Mouse (Mus musculus): ENCODE measurements around the gene Mettl7b. TPM values are rescaled to one million over a fixed set of nuclear protein-coding genes. Genes with fewer than 3 reads are reported as not detected.

The Mettl7b gene
- polyA plus RNA-seq, 1 experiment = not detected

- Histone ChIP-seq H3K4me1 (ENCODE audit: control insufficient read depth, insufficient read depth, low read length) (peaks cover 31% of the 10 kb centered on the region), H3K27ac (ENCODE audit: insufficient read depth, low read depth, low read length) (no peak overlapping the region), H3K4me3 (ENCODE audit: insufficient read depth, low read depth, low read length) (no peak overlapping the region)
- no peak for TF ChIP-seq POLR2A (IDR thresholded peaks at IDR 0.05; ENCODE audit: insufficient read depth, low read depth, low read length)
- TF ChIP-seq CTCF (IDR thresholded peaks at IDR 0.05; ENCODE audit: insufficient read depth, low read depth, low read length) = no peak
- WGBS = 92% methylated on average over 2 of the region's 2 CpGs
These were observed 45.2 kb downstream of the Mettl7b start for GRCm38 (mm10) chr10:128915550-128915949.

GRCm38 (mm10) chr10:128913696-128914095 lies 47.1 kb downstream of the Mettl7b start:
- Histone ChIP-seq H3K4me1 (ENCODE audit: control insufficient read depth, insufficient read depth, low read length) (peaks cover 30% of the 10 kb centered on the region), H3K27ac (ENCODE audit: insufficient read depth, low read depth, low read length) (no peak overlapping the region), H3K4me3 (ENCODE audit: insufficient read depth, low read depth, low read length) (no peak overlapping the region)
- TF ChIP-seq CTCF (IDR thresholded peaks at IDR 0.05; ENCODE audit: insufficient read depth, low read depth, low read length) = no peak
- TF ChIP-seq POLR2A (IDR thresholded peaks at IDR 0.05; ENCODE audit: insufficient read depth, low read depth, low read length) = no peak
- WGBS = 80% methylated on average over 12 of the region's 12 CpGs

GRCm38 (mm10) chr10:128913219-128913618 lies 47.6 kb downstream of the Mettl7b start:
- no peak overlapping the region for H3K4me3 ChIP-seq (ENCODE audit: insufficient read depth, low read depth, low read length)
- 6% methylated on average over 5 of the region's 5 CpGs for WGBS
- TF ChIP-seq CTCF (IDR thresholded peaks at IDR 0.05; ENCODE audit: insufficient read depth, low read depth, low read length) (no peak), POLR2A (IDR thresholded peaks at IDR 0.05; ENCODE audit: insufficient read depth, low read depth, low read length) (no peak)
- no peak overlapping the region for H3K27ac ChIP-seq (ENCODE audit: insufficient read depth, low read depth, low read length)
- peaks cover 28% of the 10 kb centered on the region for H3K4me1 ChIP-seq (ENCODE audit: control insufficient read depth, insufficient read depth, low read length)

- H3K27ac ChIP-seq (ENCODE audit: insufficient read depth, low read depth, low read length) = no peak overlapping the region
- peaks cover 24% of the 10 kb centered on the region for H3K4me1 ChIP-seq (ENCODE audit: control insufficient read depth, insufficient read depth, low read length)
- TF ChIP-seq CTCF (IDR thresholded peaks at IDR 0.05; ENCODE audit: insufficient read depth, low read depth, low read length) (no peak), POLR2A (IDR thresholded peaks at IDR 0.05; ENCODE audit: insufficient read depth, low read depth, low read length) (no peak)
- WGBS = 86% methylated on average over 4 of the region's 4 CpGs
- no peak overlapping the region for H3K4me3 ChIP-seq (ENCODE audit: insufficient read depth, low read depth, low read length)
These were observed 48.0 kb downstream of the Mettl7b start for GRCm38 (mm10) chr10:128912791-128913190.

GRCm38 (mm10) chr10:128912268-128912667 lies 48.5 kb downstream of the Mettl7b start:
- WGBS = 69% methylated on average over 4 of the region's 4 CpGs
- Histone ChIP-seq H3K4me1 (ENCODE audit: control insufficient read depth, insufficient read depth, low read length) (peaks cover 24% of the 10 kb centered on the region), H3K4me3 (ENCODE audit: insufficient read depth, low read depth, low read length) (no peak overlapping the region), H3K27ac (ENCODE audit: insufficient read depth, low read depth, low read length) (no peak overlapping the region)
- no peak for TF ChIP-seq CTCF (IDR thresholded peaks at IDR 0.05; ENCODE audit: insufficient read depth, low read depth, low read length)
- TF ChIP-seq POLR2A (IDR thresholded peaks at IDR 0.05; ENCODE audit: insufficient read depth, low read depth, low read length) = no peak

- no peak overlapping the region for H3K27ac ChIP-seq (ENCODE audit: insufficient read depth, low read depth, low read length)
- H3K4me1 ChIP-seq (ENCODE audit: control insufficient read depth, insufficient read depth, low read length) = peaks cover 24% of the 10 kb centered on the region
- no peak overlapping the region for H3K4me3 ChIP-seq (ENCODE audit: insufficient read depth, low read depth, low read length)
- WGBS = 75% methylated on average over 6 of the region's 6 CpGs
- TF ChIP-seq POLR2A (IDR thresholded peaks at IDR 0.05; ENCODE audit: insufficient read depth, low read depth, low read length) (no peak), CTCF (IDR thresholded peaks at IDR 0.05; ENCODE audit: insufficient read depth, low read depth, low read length) (no peak)
These were observed 49.4 kb downstream of the Mettl7b start for GRCm38 (mm10) chr10:128911430-128911829.

GRCm38 (mm10) chr10:128910066-128910841 lies 50.5 kb downstream of the Mettl7b start:
- no peak for TF ChIP-seq POLR2A (IDR thresholded peaks at IDR 0.05; ENCODE audit: insufficient read depth, low read depth, low read length)
- TF ChIP-seq CTCF (IDR thresholded peaks at IDR 0.05; ENCODE audit: insufficient read depth, low read depth, low read length) = no peak
- Histone ChIP-seq H3K4me3 (ENCODE audit: insufficient read depth, low read depth, low read length) (peak overlapping the region; percentile 76), H3K27ac (ENCODE audit: insufficient read depth, low read depth, low read length) (peak overlapping the region; percentile 81), H3K4me1 (ENCODE audit: control insufficient read depth, insufficient read depth, low read length) (peaks cover 24% of the 10 kb centered on the region)
- WGBS = 1% methylated on average over 66 of the region's 66 CpGs

GRCm38 (mm10) chr10:128909567-128910028 lies 51.2 kb downstream of the Mettl7b start:
- TF ChIP-seq CTCF (IDR thresholded peaks at IDR 0.05; ENCODE audit: insufficient read depth, low read depth, low read length) = no peak
- peak; percentile 30; the same call in 1 of the 2 replicates for TF ChIP-seq POLR2A (IDR thresholded peaks at IDR 0.05; ENCODE audit: insufficient read depth, low read depth, low read length)
- WGBS = 3% methylated on average over 39 of the region's 41 CpGs
- Histone ChIP-seq H3K4me1 (ENCODE audit: control insufficient read depth, insufficient read depth, low read length) (peaks cover 24% of the 10 kb centered on the region), H3K4me3 (ENCODE audit: insufficient read depth, low read depth, low read length) (peak overlapping the region; percentile 76), H3K27ac (ENCODE audit: insufficient read depth, low read depth, low read length) (peak overlapping the region; percentile 81)

- Histone ChIP-seq H3K4me3 (ENCODE audit: insufficient read depth, low read depth, low read length) (peak overlapping the region; percentile 76), H3K27ac (ENCODE audit: insufficient read depth, low read depth, low read length) (peak overlapping the region; percentile 27), H3K4me1 (ENCODE audit: control insufficient read depth, insufficient read depth, low read length) (peaks cover 24% of the 10 kb centered on the region)
- WGBS = 72% methylated on average over 13 of the region's 13 CpGs
- TF ChIP-seq CTCF (IDR thresholded peaks at IDR 0.05; ENCODE audit: insufficient read depth, low read depth, low read length) (no peak), POLR2A (IDR thresholded peaks at IDR 0.05; ENCODE audit: insufficient read depth, low read depth, low read length) (no peak)
These were observed 51.9 kb downstream of the Mettl7b start for GRCm38 (mm10) chr10:128908778-128909448.

Other genes starting within 250 kb of the Mettl7b start
- 167 TPM in 1 of 2 replicates, not detected in the other for gene Dgka, start 216.1 kb downstream of the Mettl7b start, polyA plus RNA-seq (2012; ENCODE audit: insufficient read depth, insufficient read length, low replicate concordance, missing spikeins)
- not detected in 2 replicates for gene Pym1, start 213.1 kb downstream of the Mettl7b start, polyA plus RNA-seq (2012; ENCODE audit: insufficient read depth, insufficient read length, low replicate concordance, missing spikeins)
- gene Mmp19, start 170.1 kb downstream of the Mettl7b start, polyA plus RNA-seq (2012; ENCODE audit: insufficient read depth, insufficient read length, low replicate concordance, missing spikeins) = not detected in 2 replicates
- not detected in 2 replicates for gene Dnajc14, start 156.9 kb downstream of the Mettl7b start, polyA plus RNA-seq (2012; ENCODE audit: insufficient read depth, insufficient read length, low replicate concordance, missing spikeins)
- gene Tmem198b, start 156.6 kb downstream of the Mettl7b start, polyA plus RNA-seq (2012; ENCODE audit: insufficient read depth, insufficient read length, low replicate concordance, missing spikeins) = not detected in 2 replicates
- not detected in 2 replicates for gene Sarnp, start 143.7 kb downstream of the Mettl7b start, polyA plus RNA-seq (2012; ENCODE audit: insufficient read depth, insufficient read length, low replicate concordance, missing spikeins)
- not detected in 2 replicates for gene Ormdl2, start 139.3 kb downstream of the Mettl7b start, polyA plus RNA-seq (2012; ENCODE audit: insufficient read depth, insufficient read length, low replicate concordance, missing spikeins)
- not detected in 2 replicates for gene Gdf11, start 69.3 kb downstream of the Mettl7b start, polyA plus RNA-seq (2012; ENCODE audit: insufficient read depth, insufficient read length, low replicate concordance, missing spikeins)
- not detected in 2 replicates for gene Cd63, start 60.0 kb downstream of the Mettl7b start, polyA plus RNA-seq (2012; ENCODE audit: insufficient read depth, insufficient read length, low replicate concordance, missing spikeins)
- gene Rdh5, start 38.1 kb downstream of the Mettl7b start, polyA plus RNA-seq (2012; ENCODE audit: insufficient read depth, insufficient read length, low replicate concordance, missing spikeins) = not detected in 2 replicates
- not detected in 2 replicates for gene Bloc1s1, start 37.0 kb downstream of the Mettl7b start, polyA plus RNA-seq (2012; ENCODE audit: insufficient read depth, insufficient read length, low replicate concordance, missing spikeins)
- gene Itga7, start 27.2 kb downstream of the Mettl7b start, polyA plus RNA-seq (2012; ENCODE audit: insufficient read depth, insufficient read length, low replicate concordance, missing spikeins) = not detected in 2 replicates
- gene Olfr9, start 28.4 kb upstream of the Mettl7b start, polyA plus RNA-seq (2012; ENCODE audit: insufficient read depth, insufficient read length, low replicate concordance, missing spikeins) = not detected in 2 replicates
- not detected in 2 replicates for gene Olfr763, start 49.8 kb upstream of the Mettl7b start, polyA plus RNA-seq (2012; ENCODE audit: insufficient read depth, insufficient read length, low replicate concordance, missing spikeins)
- not detected in 2 replicates for gene Olfr764-ps1, start 78.9 kb upstream of the Mettl7b start, polyA plus RNA-seq (2012; ENCODE audit: insufficient read depth, insufficient read length, low replicate concordance, missing spikeins)
- gene Olfr765, start 89.0 kb upstream of the Mettl7b start, polyA plus RNA-seq (2012; ENCODE audit: insufficient read depth, insufficient read length, low replicate concordance, missing spikeins) = not detected in 2 replicates
- gene Olfr766-ps1, start 108.0 kb upstream of the Mettl7b start, polyA plus RNA-seq (2012; ENCODE audit: insufficient read depth, insufficient read length, low replicate concordance, missing spikeins) = not detected in 2 replicates
- not detected in 2 replicates for gene Olfr767, start 121.9 kb upstream of the Mettl7b start, polyA plus RNA-seq (2012; ENCODE audit: insufficient read depth, insufficient read length, low replicate concordance, missing spikeins)
- gene Olfr768, start 138.4 kb upstream of the Mettl7b start, polyA plus RNA-seq (2012; ENCODE audit: insufficient read depth, insufficient read length, low replicate concordance, missing spikeins) = not detected in 2 replicates
- gene Olfr769, start 156.9 kb upstream of the Mettl7b start, polyA plus RNA-seq (2012; ENCODE audit: insufficient read depth, insufficient read length, low replicate concordance, missing spikeins) = not detected in 2 replicates
- gene Olfr770, start 178.0 kb upstream of the Mettl7b start, polyA plus RNA-seq (2012; ENCODE audit: insufficient read depth, insufficient read length, low replicate concordance, missing spikeins) = not detected in 2 replicates
- not detected in 2 replicates for gene Olfr771, start 203.8 kb upstream of the Mettl7b start, polyA plus RNA-seq (2012; ENCODE audit: insufficient read depth, insufficient read length, low replicate concordance, missing spikeins)
- not detected in 2 replicates for gene Olfr772, start 216.9 kb upstream of the Mettl7b start, polyA plus RNA-seq (2012; ENCODE audit: insufficient read depth, insufficient read length, low replicate concordance, missing spikeins)
- gene Olfr773, start 226.4 kb upstream of the Mettl7b start, polyA plus RNA-seq (2012; ENCODE audit: insufficient read depth, insufficient read length, low replicate concordance, missing spikeins) = not detected in 2 replicates